In genomic region chr10:121964114-121964513, GRCm38 (mm10) we compare ENCODE assay signal across 16 mouse cellular contexts.
A peak's percentile ranks its signal among the peaks of the same experiment; 100 is the strongest.
DNase-seq lines count a peak whose midpoint lies in the region; ATAC-seq and TF ChIP-seq lines count a peak whose summit lies in the region.
"Had no signal": no experiment of that assay in that cellular context is flagged by ENCODE, and none has a peak within 500 bp of the region (broad histone marks: within the 10 kb centered on the region; RNA-seq: fewer than 3 reads in every experiment).

No protein-coding gene starts in this region.

- TF ChIP-seq POLR2A in heart, adult 2 months (IDR thresholded peaks at IDR 0.05; ENCODE audit: insufficient read depth, low read depth, low read length): no peak

- no peaks in the 10 kb centered on the region for H3K36me3 ChIP-seq in heart, postnatal 0 days (replicated peaks; ENCODE audit: control insufficient read depth, insufficient read depth, low read length)
- no peaks in the 10 kb centered on the region for H3K36me3 ChIP-seq in heart, adult 2 months (ENCODE audit: control insufficient read depth, insufficient read depth, low read length)
- H3K36me3 ChIP-seq: hindbrain, embryonic 13.5 days; midbrain, embryonic 13.5 days; neural tube, embryonic 13.5 days had no signal

- 64% methylated on average over 10 of the region's 10 CpGs for WGBS in heart, postnatal 0 days
- 80% methylated on average over 10 of the region's 10 CpGs for WGBS in heart, adult 2 months

- no peak for TF ChIP-seq CTCF in heart, postnatal 0 days (IDR thresholded peaks at IDR 0.05; ENCODE audit: low read depth)
- no peak for TF ChIP-seq CTCF in heart, adult 2 months (IDR thresholded peaks at IDR 0.05)

- H3K79me2 ChIP-seq in heart, adult 2 months (replicated peaks; ENCODE audit: control insufficient read depth, insufficient read depth, low read length): no peaks in the 10 kb centered on the region

- H3K4me3 ChIP-seq in heart, postnatal 0 days (ENCODE audit: low read depth, low read length): no peak overlapping the region
- H3K4me3 ChIP-seq in heart, adult 2 months: no peak overlapping the region
- H3K4me3 ChIP-seq: erythroblast, embryonic 14.5 days; hindbrain, embryonic 13.5 days; midbrain, embryonic 13.5 days; neural tube, embryonic 13.5 days had no signal

- 0 out of 2 replicates have a peak, but pooled peaks have one; percentile 8 for ATAC-seq in heart, postnatal 0 days (ENCODE audit: insufficient read depth, low read depth)
- ATAC-seq: forebrain, embryonic 14.5 days; lung, postnatal 0 days; midbrain, embryonic 13.5 days had no signal

- no peak overlapping the region for H3K9ac ChIP-seq in heart, postnatal 0 days (replicated peaks; ENCODE audit: low read depth, low read length)
- no peak overlapping the region for H3K9ac ChIP-seq in heart, adult 2 months (ENCODE audit: low read depth, low read length)
- H3K9ac ChIP-seq: hindbrain, embryonic 13.5 days; midbrain, embryonic 13.5 days; neural tube, embryonic 13.5 days had no signal

- no peaks in the 10 kb centered on the region for H3K27me3 ChIP-seq in heart, postnatal 0 days (ENCODE audit: control insufficient read depth, insufficient read depth, low read length)
- H3K27me3 ChIP-seq in heart, adult 2 months (ENCODE audit: control insufficient read depth, insufficient read depth, low read length): no peaks in the 10 kb centered on the region
- H3K27me3 ChIP-seq: hindbrain, embryonic 13.5 days; midbrain, embryonic 13.5 days; neural tube, embryonic 13.5 days had no signal

- H3K4me1 ChIP-seq in heart, postnatal 0 days (ENCODE audit: control insufficient read depth, insufficient read depth): no peaks in the 10 kb centered on the region
- no peaks in the 10 kb centered on the region for H3K4me1 ChIP-seq in heart, adult 2 months (ENCODE audit: control insufficient read depth, insufficient read depth, low read length)

- intact Hi-C loops in heart, adult 2 months (cut with DNase I): no loop called here

- DNase-seq in heart, postnatal 0 days (ENCODE audit: low spot score): no peak
- DNase-seq in heart, adult 2 months: no peak
- peak; percentile 47 for DNase-seq in layer of hippocampus, adult 9-11 months
- DNase-seq in layer of hippocampus, adult 9-10 months (ENCODE audit: low spot score): no peak
- DNase-seq in right cerebral cortex, postnatal 25 days: peak; percentile 12
- no peak for DNase-seq in right cerebral cortex, postnatal 4 days
- no peak for DNase-seq in c-Kit-positive CD71-positive TER-119-positive erythroid progenitor cells, embryonic 14.5 days (ENCODE audit: low spot score)
- DNase-seq: gastrocnemius, postnatal 25 days; kidney, adult 11 months; liver had no signal

- H3K27ac ChIP-seq in heart, postnatal 0 days (ENCODE audit: low read depth): no peak overlapping the region
- no peak overlapping the region for H3K27ac ChIP-seq in heart, adult 2 months
- H3K27ac ChIP-seq: hindbrain, embryonic 13.5 days; midbrain, embryonic 13.5 days; neural tube, embryonic 13.5 days had no signal

- no peak for TF ChIP-seq EP300 in heart, postnatal 0 days (IDR thresholded peaks at IDR 0.05; ENCODE audit: low read depth)
- TF ChIP-seq EP300 in heart, adult 2 months (IDR thresholded peaks at IDR 0.05; ENCODE audit: insufficient read depth, low read depth, low read length): no peak

- no peak overlapping the region for H3K4me2 ChIP-seq in heart, postnatal 0 days (ENCODE audit: low read depth, low read length)
- H3K4me2 ChIP-seq: hindbrain, embryonic 13.5 days; midbrain, embryonic 13.5 days; neural tube, embryonic 13.5 days had no signal

- no peaks in the 10 kb centered on the region for H3K9me3 ChIP-seq in heart, postnatal 0 days (replicated peaks; ENCODE audit: control insufficient read depth, low read length)
- H3K9me3 ChIP-seq: hindbrain, embryonic 13.5 days; midbrain, embryonic 13.5 days; neural tube, embryonic 13.5 days had no signal

Comparison
In these comparisons a context has a peak if more than half of its experiments do, and no peak if none do; other contexts are left out.
1. DNase-seq: peak in layer of hippocampus, adult 9-11 months (single experiment) and right cerebral cortex, postnatal 25 days (single experiment); none in heart, postnatal 0 days (single experiment), heart, adult 2 months (0 of 2), layer of hippocampus, adult 9-10 months (single experiment), right cerebral cortex, postnatal 4 days (single experiment) and c-Kit-positive CD71-positive TER-119-positive erythroid progenitor cells, embryonic 14.5 days (single experiment).